Mouse (Mus musculus): Measurements from ENCODE around the gene Poc1a.

GRCm38 (mm10) chr9:106345630-106346029 is 64.8 kb downstream of the Poc1a start:
- TF ChIP-seq CTCF (IDR thresholded peaks at IDR 0.05; ENCODE audit: low read depth, low read length) (no peak), POLR2AphosphoS5 (IDR thresholded peaks at IDR 0.05; ENCODE audit: insufficient replicate concordance, low read depth, low read length) (no peak), TAL1 (conservative IDR thresholded peaks at IDR 0.05; ENCODE audit: low read depth, low read length) (no peak), GATA1 (IDR thresholded peaks at IDR 0.05; ENCODE audit: borderline replicate concordance, low read length) (no peak), GATA2 (IDR thresholded peaks at IDR 0.05; ENCODE audit: borderline replicate concordance, low read depth, low read length) (no peak)

Data from G1E (cell line).